Mouse (Mus musculus): ENCODE measurements around the gene Hdgfl1.

DNA sequence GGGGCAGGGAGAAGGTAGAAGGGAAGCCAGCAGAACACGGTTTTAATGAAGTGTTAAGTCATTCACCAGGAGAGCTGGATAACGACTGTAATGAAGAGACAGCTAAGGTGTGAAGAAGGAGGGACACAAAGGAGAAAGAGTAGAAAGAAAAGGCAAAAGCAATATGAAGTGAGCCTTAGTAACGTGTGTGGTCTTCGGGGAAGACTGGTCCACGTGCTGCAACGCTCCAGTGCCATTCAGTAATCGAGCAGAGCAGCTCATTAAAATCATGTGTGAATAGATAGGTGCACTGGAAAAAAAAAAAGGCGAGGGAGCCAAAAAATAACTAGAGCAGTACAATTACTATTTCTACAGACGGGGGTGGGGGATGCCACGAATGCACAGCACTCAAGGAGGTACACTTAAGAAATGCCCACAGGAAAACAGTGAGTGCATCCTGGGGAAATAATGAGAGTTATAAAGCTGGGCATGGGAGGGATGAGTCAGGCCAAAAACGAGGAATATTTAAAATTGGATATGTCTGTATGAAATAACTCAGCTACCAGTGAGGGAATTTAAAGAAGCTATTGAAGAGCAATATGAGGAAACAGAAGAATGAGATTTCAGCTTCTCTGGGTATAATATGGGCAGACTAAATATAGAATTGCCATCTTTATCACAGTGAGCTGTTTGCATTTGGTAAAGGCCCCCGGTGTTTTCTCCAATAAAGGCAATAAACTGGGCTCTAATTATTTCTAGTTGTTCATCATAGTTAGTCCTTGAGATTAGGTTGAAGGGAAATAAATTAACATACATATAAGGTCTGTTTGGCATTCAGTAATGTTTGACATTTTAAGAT lies 7.8 kb downstream of the Hdgfl1 start:
- TF ChIP-seq CTCF (IDR thresholded peaks at IDR 0.05; ENCODE audit: low read depth) (no peak), EP300 (optimal IDR thresholded peaks at IDR 0.05) (no peak)

Data from stomach, postnatal 0 days (tissue).